Mouse (Mus musculus) monocyte, adult 5-6 weeks (primary cell): ENCODE measurements around the gene Med13l. TPM values are rescaled to one million over a fixed set of nuclear protein-coding genes. Genes with fewer than 3 reads are reported as not detected.

Experiments
- ATAC-seq: fragments of 153-309, 156-312 bp; replicated peaks from 2 replicates; pipeline ENCODE4 v1.8.0; 2017; ENCODE audit warnings: mild to moderate bottlenecking; ENCODE audit not compliant: low TSS enrichment, insufficient number of reproducible peaks, severe bottlenecking, poor library complexity, low FRiP score
- total RNA-seq: library from RNA; stranded (forward); fragments of 200-1000, 200-491, 200-594 nt; gene quantifications from 3 replicates; pipeline ENCODE4 v1.2.3, GENCODE M21; 2017

The Med13l gene
- total RNA-seq, 1 experiment from 2014 or later, result 38.0 TPM

DNA sequence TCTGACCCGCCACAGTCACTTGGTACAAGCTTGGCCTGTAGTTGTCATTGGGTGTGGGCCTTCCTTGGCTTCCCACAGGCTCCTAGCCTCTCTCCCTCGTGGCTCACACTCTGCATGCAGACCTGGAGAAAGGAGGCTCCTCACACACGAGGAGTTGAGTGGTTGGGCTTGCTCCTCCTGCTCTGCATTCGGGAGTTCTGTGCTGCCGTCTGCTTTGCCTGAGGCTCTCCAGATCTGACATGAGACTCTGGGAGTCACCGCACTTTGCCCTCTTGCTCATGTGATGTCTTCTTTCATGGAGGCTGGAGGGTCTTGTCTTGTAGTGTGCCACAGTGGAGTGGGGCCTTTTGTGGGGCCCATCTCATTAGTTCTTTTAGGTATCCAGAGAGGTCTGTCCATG is 26.1 kb downstream of the Med13l start:
- no peak for ATAC-seq

GRCm38 (mm10) chr5:118588381-118588925 is 28.0 kb downstream of the Med13l start:
- no peak for ATAC-seq

- ATAC-seq, result no peak
These were observed 28.9 kb downstream of the Med13l start for GRCm38 (mm10) chr5:118589186-118589892.

- no peak for ATAC-seq
These were observed 30.4 kb downstream of the Med13l start for GRCm38 (mm10) chr5:118590868-118591267.

DNA sequence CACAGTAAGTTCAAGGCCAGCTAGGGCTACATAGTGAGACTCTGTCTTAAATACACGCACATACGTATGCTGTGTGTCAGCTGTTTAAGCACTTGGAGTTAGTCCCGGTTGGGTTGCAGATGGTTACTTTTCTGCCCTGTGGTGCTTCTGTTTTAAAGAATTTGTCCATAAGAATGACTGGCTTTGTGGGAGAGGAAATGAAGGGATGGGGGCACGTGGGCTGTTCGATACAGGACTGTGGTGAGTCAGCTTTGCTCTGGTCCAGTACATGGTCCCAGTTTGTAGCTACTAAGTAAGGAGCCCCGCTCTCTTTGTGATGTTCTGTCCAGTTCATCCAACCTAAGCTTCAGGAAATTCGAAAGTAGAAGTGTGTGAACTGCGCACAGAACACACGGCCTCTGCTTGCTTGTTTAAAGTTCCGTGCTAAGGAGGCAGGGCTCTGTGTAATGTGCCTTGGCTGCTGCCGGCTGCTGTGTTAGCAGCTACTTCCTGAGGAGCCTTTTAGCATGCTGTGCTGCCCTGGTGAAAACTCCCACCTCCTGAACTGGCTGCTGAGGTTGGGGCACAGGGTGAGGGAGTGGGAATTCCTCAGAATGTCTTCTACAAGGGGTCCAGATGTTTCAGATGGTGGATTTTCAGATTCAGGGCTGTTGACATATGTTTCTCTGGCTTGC is 31.5 kb downstream of the Med13l start:
- no peak for ATAC-seq

- ATAC-seq, result peak; percentile 58
These were observed 34.2 kb downstream of the Med13l start for GRCm38 (mm10) chr5:118594470-118595236.

GRCm38 (mm10) chr5:118595901-118596300 is 35.4 kb downstream of the Med13l start:
- ATAC-seq, result no peak

- no peak for ATAC-seq
These were observed 36.1 kb downstream of the Med13l start for GRCm38 (mm10) chr5:118596452-118597092.

GRCm38 (mm10) chr5:118598601-118599000 is 38.1 kb downstream of the Med13l start:
- no peak for ATAC-seq

DNA sequence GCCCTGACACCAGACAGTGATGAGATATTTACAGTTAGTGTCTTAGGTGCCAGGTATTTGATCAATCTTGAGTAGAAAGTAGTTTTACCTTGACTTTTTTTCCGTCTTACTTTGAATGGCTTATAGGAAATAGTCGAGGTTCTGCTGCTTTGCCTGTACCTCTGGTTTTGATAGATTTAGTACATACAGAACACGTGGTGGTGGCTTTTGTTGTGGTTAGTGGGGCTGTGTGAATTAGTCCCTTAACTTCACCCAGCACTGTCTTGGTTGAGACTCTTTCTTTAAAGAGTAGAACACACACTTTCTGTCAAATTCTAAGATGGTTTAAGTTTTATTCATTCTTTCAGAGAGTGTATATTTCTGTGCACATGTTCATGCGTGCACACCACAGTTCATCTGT is 41.0 kb downstream of the Med13l start:
- no peak for ATAC-seq

DNA sequence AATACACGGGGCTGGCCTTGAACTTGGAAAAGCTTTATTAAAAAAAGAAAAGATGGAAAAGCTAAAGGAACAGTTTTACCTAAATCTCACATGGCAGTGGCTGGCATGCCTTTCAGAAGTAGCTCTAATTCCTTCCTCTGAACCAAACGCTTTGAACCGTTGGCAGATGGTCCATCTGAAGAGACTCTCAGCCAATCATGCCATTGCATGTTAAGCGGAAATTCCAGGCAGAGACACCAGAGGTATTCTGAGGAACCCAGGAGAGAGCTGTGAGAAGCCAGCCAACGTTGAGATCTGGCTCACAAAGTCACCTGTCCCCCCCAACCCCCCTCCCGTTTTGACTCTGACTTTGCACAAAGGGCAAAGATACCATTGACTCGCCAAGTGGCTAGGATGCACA is 42.2 kb downstream of the Med13l start:
- ATAC-seq, result no peak

- no peak for ATAC-seq
These were observed 45.1 kb downstream of the Med13l start for GRCm38 (mm10) chr5:118605424-118606067.

GRCm38 (mm10) chr5:118606636-118607035 is 46.2 kb downstream of the Med13l start:
- ATAC-seq, result peak; percentile 73; the same call in 1 of the 2 replicates

GRCm38 (mm10) chr5:118607900-118608299 is 47.4 kb downstream of the Med13l start:
- ATAC-seq, result no peak

DNA sequence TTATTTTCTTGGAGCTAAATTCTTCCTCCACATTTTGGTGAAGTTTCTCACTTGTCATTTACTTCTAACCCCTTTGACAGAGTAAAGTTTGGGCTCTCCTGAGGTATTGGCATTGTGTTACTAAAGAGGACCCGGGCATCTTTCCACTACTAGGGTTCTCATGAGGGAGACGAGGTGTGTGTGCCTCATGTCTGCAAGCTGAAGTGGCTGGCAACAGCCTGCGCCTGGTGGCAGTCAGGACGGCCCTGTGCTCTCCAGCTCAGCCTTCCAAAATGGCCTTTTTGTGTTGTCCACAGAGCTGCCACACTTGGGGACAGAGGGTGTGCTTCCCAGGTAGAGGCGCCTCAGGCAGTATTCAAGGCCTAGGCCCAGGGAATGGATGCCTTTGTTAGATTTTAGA is 50.0 kb downstream of the Med13l start:
- ATAC-seq, result no peak

DNA sequence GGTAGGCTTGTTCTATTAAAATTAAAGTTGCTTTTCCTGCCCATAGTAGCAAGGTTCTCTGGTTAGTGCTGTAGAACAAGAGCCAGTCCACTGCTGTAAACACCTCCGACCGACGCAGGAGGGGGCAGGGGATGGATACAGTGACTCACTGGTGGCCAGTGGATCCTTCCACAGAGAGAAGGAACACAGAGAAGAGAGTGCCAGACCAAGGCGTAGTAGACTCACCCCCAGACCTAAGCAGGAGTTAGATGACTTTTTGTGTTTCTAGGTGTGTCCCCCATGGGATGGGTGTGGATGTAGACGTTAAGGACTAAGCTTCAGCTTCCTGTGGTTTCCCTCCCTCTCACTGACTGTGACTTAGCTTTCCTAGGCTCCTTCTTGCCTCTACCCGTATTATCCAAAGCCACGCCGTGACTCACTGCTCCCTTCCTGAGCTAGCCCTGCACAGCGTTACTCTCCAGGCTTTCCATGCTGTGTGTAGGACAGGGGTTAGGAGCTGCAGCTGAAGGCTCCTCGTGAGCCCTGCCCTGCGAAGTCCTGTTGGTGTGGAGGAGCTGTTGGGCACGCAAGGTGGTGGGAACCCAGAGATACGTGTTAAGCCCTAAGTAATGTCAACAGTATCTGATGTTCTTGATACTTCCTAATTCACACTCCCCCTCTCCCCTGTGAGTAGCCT is 52.6 kb downstream of the Med13l start:
- ATAC-seq, result no peak

GRCm38 (mm10) chr5:118613704-118614103 is 53.2 kb downstream of the Med13l start:
- ATAC-seq, result no peak

- ATAC-seq, result 0 out of 2 replicates have a peak, but pooled peaks have one; percentile 21
These were observed 53.6 kb downstream of the Med13l start for GRCm38 (mm10) chr5:118614116-118614515.
